Mouse (Mus musculus) ovary, postnatal 14 days (tissue): ENCODE data around the gene Lancl1.

Source experiments
- DNase-seq: peaks from one replicate; pipeline ENCODE4 v3.0.0; 2022; ENCODE audit warnings: low spot score

Lancl1 gene

DNA sequence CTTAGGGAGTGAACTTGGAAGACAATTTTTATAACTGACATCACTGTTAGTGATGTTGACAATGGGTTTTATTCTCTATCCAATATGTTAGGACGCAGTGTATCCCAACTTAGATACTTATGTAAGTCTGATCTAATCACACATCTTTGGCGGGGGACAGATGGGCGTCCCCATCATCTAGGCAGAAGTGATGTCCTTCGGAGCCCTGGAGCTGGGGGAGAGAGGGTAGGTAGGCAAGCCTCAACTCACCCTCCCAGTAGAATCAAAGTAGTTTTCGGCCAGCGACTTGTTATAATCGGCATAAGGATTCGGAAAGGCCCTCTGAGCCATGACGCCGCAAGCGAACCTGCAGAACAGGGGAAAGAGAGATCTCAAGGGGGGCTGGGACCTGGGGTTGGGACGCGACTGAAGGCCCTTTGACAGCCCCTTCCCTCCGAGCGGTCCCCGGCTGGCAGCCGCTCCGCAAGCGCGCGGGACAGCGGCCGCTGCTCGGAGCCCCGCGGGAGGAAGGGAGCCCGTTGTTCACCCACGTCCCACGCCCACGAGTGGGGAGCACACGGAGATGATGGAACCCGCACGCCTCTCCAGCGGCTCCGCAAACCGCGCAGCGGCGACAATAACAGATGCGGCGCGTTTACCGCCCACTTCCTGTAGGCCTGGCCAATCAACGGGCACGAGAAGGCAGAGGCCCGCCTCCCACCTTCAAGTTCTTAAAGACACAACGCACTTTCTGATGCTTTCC is at the start of gene Lancl1:
TSS of gene Lancl1 (minus strand) at position 627 of the 742 bp plus-strand sequence.
- peak; percentile 71 for DNase-seq

DNA sequence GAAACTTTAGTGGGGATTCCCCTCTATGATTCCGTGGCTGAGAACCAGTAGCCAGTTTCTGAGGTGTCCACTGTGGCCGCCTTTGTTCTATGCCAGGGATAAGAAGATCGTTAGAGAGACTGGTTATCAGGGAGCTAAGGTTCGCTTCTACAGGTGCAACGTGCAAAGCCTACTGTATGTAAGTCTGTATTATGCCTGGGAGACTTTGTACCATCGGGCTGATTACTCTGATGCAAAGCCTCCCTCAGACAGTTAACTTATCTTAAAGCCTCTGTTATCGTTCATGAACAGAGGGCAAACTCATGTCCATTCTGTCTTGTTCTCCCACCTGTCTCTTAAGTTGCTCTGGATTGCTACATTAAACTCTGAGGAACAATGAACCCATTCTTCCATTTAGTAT is 40.5 kb upstream of the Lancl1 start:
- no peak for DNase-seq

DNA sequence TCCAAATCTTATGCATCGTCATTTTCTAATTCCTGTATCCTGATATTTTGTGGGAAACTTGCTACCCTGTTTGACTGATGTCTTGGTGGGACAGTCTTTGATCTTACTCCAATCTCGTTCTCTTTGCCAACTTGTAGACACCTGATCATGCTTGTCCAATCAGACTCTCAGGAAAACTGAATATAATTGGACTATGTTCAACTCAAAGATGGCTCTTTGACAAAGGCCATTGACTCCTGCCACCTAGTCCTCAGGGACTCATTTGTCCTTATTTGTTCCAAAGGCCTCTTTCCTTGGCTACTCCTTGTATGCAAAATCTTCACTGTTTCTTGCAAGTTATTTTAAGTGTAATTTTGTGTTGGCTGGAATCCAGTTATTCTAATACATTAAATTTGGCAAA is 40.0 kb upstream of the Lancl1 start:
- DNase-seq: no peak

DNA sequence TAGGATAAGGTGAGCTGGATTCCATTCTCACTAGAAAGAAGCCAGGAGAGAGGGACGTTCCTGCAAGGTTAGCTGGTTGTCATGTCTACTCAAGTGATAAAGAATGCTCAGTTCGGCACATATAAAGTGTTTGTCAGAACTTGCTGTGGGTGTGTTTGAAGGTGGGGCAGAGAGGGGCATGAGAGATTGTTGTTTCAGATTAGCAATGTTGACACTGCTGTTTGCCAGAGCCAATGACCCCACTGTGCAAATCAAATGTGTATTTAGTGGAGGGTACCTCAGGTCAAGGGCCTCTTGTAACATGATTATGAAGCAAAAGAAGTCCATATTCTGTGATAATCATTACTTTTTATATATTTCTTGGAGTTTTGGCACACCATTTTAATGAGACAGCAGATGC is 39.1 kb upstream of the Lancl1 start:
- DNase-seq: no peak

DNA sequence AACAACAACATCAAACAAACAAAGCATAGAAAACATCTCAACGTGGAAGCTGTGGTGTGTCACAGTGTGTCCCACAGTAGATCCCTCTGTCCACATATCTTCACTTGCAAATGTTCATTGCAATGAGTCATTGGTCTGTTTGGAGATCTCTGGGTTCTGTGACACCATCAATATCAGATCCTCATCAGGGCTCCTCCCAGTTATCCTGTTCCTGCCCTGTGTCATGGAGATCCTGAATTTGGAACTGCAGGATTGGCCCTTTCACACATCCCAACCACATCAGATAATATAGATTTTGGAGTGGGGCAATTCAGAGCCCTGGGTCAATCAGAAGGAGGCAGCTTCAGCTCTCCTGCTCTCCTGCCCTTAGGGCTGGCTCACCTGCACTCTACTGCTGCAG is 28.9 kb upstream of the Lancl1 start:
- no peak for DNase-seq

DNA sequence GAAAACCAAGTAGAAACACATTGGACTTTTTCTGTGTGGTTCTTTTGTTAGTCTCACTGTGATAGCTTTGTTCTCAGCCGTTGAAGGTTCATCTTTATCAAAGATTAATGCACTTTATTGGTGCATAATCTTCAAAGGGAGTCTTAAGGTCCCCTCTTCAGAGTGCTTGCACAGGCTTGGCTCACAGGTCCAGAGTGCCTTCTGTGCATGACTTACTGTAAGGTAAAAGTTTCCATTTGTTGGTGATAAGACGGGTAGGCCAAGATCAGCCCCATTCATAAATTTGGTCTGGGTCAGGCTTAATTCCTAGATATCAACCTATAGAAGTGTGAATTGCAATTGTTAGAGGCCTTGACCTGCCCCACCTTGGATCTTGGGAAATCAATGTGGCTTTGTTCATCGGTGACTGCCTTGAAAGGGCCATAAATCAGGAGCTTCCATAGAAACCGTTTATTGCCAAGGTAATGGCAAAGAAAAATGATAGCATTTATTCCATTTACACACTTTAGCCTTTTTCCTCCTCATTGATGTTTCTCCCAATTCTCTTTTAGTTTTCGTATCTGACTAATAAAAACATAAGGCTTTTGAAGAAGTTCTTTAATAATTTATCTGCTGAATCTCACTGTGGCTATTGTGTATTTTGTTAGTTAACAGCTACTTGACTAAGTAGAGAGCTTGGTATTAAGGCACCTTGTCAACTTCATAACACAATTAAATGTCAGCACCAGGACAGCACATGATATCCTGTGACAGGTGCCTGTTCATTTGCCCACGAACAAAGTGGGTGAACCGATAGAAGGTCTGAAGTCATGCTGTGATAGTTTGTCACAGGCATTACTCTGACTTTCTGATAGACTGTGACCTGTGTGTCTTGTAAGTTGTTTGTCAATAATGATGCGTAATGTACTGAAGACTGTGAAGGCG is 26.9 kb upstream of the Lancl1 start:
- no peak for DNase-seq

DNA sequence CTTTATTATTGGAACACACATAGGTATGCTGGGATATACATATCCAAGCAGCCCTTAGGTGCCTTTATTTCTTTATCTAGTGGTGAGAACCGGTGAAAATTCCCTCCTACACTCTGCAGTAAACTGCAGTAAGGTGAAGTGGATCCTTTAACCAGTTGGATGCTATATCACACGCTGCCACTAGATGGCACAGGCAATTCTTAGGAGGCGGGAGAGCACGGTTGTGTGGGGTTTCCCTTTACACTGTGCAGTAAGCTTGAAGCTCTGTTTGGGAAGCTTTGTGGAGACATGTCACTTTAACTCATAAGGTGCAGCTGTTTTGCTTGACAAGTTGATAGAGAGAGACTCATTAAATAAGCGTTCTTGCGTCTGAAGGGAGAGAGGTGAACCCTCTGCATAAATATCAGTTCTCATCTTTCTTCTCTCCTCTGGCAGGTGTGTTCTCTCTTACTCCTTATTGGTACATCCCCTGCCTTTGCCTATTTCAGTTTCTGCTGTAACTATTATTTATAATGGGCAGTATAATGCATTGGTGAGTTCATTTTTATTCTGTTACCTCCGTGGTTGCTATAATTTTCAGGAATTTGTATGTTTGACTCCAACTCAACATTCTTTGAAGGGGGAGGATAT is 22.9 kb upstream of the Lancl1 start:
- DNase-seq: peak; percentile 63

DNA sequence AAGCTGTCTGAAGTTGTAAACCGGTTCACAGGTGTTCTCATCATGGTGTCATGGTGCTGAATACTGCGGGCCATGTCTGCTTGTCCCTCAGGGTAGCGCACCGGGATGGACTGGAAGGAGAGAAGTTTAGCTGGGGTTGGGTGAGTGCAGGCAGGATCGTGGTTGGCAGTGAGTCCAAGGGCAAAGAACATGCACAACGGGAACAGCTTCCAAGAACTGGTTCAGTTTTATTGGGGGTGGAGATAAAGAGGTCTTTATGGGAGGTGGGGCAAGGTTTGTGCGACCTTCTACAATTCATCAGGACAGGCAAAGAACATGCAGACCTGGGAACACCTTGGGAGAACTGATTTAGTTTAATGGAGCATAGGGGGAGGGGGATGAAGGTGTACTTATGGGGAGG is 17.1 kb upstream of the Lancl1 start:
- no peak for DNase-seq

DNA sequence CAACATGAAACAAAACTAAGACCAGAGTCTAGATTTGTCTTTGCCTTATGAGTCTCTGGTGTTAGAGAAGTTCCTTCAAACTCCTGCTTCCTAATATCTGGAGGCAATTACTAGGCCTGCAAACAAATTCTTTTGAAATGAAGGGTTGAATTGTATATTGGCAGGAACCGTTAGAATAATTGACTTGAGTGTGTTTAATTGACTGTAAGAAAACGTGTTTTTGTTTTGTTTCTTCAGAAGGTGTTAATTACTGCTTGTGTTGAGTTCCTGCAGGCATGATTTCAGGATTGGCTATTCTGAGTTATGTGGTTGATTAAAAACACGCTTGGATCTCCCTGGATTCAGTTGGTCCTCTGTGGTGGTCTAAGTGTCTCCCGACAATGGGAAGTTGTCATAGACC is 14.0 kb upstream of the Lancl1 start:
- DNase-seq: no peak

DNA sequence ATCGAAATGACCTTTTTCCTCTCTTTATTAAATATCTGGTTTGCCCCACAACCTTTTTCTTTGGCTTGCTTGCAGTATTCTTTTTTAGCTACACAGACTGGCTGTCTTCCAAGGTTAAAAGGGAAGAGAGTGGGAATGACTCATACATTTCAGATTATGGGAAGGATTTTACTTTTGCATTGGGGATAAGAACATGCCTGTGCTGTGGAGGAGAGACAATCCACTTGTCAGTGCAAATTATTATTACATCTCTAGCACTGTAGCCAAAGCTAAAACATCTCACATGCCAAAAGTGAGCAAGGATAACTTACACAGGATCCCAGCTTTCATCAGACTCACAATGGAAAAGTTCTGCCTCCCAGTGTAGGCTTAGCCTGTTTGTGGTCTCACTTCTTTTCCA is 10.9 kb upstream of the Lancl1 start:
- DNase-seq: no peak

DNA sequence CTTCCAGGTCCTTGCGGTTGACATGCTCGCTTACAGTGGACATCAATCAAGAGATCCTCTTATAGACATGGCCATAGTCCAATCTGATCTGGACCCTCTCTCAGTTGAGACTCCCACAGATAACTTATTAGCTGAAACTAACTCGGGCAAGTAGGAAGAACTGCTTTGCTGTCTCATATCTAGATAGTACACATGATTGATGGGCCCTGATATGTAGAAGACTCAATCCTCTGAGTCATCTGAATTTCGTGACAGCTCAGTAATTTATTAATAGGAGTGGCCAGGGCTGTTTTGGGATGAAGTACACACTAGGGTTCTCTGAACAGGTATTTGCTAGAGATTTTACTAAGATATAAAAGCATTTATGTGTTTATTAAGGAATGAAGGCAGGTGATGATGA is 10.0 kb upstream of the Lancl1 start:
- no peak for DNase-seq

DNA sequence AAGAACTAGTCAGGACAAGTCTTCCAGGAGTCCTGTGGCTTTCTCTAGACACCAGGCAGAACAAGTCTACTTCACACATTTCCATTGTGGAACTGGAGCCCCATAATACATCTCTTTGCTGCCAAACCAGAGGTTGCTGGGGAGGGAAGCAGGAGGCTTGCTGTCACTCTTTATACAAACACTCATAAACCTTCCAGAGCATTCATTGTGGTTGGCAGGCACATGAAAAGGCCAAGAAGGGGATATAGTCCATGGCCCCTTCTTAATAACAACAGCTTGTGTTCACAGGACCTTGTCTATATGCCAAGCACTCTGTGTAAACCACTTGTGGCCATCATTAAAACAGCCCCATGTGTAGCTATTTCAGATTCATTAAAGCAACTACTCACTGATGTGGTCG is 6.4 kb upstream of the Lancl1 start:
- DNase-seq: no peak

DNA sequence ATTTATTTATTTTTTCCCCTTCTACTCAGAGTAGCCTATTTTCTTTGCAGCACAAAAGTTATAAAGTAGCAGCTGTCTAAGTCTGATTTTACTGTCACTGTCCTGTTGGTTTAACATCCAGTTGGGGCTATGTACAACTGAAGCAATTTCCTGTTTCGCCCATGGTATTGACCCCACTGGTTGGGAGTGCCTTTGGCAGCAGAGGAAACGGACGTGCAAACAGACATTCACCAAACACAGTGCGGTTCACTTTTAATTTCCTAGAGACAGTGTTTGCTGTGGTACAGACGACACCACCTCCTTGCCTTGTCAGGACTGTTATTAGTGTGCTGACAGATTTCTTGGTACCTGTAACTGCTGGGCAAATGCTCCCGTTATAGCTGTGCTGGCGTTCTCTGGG is 3.9 kb upstream of the Lancl1 start:
- no peak for DNase-seq

DNA sequence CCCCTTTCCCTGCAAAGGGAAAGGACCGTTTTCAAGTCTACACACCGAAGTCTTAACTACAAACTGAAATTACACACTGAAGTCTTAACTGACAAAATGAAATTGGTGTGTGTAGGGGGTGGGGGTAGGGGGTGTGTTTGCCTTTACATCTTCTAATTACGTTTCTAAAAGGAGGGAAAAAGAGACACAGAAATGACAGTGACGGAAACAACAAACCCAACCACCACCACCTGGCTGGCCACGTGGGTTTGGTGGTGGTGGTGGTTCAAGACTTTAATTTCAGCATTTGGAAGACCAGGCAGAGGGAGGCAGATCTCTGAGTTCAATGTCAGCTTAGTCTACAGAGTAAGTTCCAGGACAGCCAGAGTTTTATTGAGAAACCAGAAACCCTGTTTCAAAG is 411 bp upstream of the Lancl1 start:
- no peak for DNase-seq

DNA sequence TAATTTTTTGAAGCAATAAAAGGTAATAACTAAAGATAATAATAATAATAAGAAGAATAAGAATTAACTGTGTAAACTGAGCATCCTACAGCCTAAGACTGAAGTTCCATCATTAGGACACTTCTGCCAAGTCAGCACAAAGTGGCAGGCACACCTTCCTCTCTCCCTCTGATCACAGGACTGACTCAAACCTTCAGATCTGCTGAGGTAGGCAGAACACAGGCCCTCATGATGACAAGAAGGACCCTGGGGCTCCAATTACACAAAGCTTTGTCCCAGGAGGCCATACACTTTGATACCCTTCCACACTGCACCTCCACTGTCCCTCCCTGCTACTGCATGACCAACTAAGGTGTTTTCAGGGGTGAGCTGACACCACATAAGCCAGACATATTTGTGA is 1.5 kb downstream of the Lancl1 start:
- DNase-seq: no peak

DNA sequence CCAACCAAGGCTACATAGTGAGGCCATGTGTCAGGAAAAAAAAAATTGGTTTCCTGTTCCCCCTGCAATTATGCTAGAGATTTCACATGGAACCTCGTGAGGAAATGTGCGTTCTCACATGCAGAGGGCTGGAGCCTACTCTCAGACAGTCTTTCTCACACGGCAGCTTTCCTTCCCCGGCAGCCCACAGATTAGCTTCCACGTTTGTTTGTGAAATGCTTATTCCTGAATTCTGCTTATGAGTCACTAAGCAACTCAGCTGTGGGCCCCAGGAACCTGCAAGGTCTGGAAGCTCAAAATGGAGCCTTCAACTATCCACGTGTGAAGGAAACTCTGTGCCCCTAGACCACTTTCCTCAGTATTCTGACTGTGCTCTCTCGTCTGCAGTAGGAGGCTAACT is 5.4 kb downstream of the Lancl1 start:
- no peak for DNase-seq

DNA sequence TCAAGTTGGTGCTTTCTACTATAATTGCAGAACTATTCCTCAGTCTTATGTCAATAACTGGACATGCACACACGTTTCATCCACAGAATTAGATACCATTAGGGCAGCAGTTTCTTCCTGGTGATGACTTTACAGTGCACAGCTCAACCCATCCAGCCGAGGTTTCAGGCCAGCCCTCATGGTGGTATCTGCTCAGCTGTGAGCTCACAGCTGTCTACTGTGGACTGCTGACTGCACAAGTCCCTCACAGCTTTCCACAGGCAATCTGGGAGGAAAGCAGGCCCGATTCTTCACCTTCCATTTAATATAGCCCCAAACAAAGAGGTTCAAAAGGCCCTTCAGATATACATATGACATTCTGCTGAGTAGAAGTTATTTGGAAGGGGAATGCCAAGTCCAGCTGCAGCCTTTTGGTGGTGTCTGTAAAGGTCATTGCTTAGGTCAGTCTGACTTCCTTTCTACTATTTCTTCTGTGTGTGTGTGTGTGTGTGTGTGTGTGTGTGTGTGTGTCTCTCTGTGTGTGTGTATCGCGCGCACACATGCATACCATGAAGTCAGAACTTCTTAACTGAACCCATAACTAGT is 11.7 kb downstream of the Lancl1 start:
- DNase-seq: no peak

DNA sequence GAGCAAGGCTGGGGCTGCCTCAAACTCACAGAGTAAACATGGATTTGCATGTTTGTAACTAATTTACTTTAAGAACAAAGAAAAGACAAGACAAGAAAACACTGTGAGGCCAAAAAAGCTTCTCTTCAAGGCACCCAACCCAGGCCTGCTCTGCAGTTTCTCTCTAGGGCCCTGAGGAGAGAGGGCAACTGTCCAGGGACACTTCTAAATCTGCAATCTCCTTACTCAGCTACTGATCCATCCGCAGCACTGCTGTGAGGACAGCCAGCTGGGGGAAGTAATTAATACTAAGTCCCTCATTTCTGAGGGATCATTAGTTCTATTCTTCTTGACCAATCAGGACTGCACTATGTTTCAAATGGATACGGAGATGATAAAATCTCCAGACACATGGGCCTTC is 12.5 kb downstream of the Lancl1 start:
- DNase-seq: no peak

DNA sequence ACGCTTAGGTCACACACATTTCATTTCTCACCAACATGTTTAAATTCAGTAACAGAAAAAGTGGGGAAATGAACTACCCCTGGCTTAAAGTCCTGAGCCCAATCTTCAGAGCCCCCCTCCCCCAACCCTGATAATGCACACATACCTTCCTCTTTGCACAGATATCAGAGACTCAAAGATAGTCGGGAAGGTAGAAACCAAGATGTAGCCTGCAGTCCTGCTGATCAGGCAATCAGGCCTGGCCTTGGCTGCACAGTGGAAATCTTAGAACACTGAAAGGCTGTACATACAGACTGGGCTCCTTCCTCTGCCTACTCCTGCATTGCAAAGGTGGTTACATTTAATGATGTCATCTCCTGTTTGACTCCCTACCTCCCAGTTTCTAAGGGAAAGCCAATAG is 15.9 kb downstream of the Lancl1 start:
- DNase-seq: no peak

DNA sequence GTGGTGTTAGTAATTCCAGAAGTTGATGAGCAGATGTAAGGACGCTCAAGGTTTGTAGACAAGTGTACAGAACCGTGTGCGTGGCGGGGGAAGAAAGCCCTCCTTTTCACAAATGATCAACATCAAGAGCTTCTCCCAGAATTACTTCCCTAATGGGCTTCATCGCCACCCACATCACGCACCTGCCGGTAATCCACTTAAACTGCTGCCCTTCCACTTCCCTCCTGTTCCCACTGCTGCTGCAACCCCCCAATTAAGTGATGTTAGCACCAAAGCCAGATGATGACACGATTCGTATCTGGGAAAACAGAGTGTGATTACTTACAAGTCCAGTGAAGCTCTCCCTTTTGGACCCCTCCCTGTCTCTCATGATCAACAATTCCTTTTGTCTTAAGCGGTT is 16.6 kb downstream of the Lancl1 start:
- DNase-seq: no peak

DNA sequence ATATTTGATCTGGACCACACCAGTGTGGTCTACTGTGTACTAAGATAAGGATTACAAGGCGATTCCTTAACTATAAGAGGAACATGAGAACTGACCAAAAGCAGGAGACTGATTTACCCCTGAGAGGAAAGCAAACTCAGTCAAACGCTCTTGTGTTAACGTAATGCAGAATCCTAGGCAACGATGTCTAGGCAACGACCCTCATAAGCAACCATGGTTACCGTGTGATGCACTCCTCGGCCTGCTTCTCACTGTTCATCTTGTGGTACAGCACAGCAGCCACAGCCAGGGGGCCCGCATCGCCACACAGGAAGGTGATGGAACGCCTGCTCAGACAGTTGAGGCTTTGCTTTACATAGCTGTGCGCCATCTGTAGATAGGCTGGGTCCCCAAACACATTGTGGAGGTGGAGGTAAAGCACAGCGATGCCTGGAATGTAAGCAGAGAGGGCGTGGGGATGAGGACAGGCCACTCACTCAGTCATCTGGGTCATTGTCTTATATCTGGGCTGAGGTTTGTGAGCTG is 18.0 kb downstream of the Lancl1 start:
- no peak for DNase-seq

DNA sequence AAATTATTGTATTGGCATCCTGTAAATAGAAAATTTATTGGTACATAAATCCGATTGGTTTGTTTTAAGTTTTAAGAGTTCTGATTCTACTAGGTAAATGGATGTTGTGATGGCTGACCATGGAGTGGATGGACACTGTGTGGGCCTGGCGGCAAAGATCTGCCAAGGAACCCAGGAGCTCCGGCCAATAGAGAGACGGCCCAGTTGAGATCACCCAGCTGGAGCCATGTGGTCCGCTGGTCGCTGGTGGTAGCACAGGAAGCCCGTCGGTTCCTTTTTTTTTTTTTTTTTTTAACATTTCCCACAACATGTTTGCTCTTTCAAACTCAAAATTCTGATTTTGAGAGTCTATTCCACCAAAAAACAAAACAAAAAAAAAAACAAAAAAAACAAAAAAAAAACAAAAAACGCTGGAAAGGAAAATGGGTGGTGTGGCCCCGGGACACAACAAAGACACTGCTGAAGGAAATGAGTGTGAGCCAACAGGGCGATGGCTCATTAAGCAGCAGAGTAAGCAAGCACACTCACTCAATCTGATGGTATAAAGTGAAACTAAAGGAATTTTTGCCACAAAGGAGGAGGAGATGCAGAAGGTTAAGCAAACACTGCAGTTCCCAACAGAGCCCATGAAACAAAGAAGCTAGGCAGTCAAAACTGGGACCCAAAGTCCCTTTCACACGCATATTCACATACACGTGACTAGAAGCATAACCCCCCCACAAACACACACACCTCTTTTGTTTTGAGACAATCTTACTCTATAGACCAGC is 21.4 kb downstream of the Lancl1 start:
- no peak for DNase-seq
